Mouse (Mus musculus) erythroblast, embryonic 14.5 days (primary cell): Measurements from ENCODE around the gene Slain2.

ENCODE experiments used
- GATA1 ChIP-seq: IDR thresholded peaks from 2 replicates; pipeline ENCODE4 v1.6.1; 2012; ENCODE audit warnings: low read length, inconsistent platforms, mixed read lengths
- TAL1 ChIP-seq: IDR thresholded peaks from 3 replicates; pipeline ENCODE4 v1.6.1; 2012; ENCODE audit warnings: low read length, inconsistent platforms, mixed read lengths

DNA sequence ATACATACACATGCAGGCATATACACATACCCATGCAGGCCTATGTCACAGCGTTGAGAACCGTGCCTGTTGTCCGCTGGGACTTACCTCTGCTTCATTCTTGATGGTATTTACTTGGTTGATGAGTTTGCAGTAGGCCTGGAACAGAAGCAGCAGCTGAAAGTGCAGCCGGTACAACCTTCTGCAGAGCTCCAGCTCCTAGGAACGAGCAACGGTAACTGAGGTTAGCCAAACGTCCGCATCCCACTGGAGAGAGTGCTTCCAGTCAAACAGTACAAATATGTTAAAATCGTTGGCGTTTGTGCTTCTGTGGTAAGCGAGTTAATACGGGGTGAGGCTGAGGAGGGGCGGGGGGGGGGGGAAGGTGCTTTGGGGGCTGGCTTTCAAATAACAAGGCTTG is 109.7 kb downstream of the Slain2 start:
- TF ChIP-seq TAL1, result no peak
- TF ChIP-seq GATA1, result no peak
